Mouse (Mus musculus) lung, postnatal 0 days (tissue): ENCODE data around the gene Hist1h2bk. TPM values are rescaled to one million over a fixed set of nuclear protein-coding genes. Genes with fewer than 3 reads are reported as not detected.

Experiments used
- ATAC-seq: fragments of 200-750 bp; cut with Nextera tagmentation; 2 replicates; pipeline ENCODE4 v1.8.0; 2017; ENCODE audit warnings: moderate library complexity
- DNase-seq: peaks from one replicate; pipeline ENCODE4 v3.0.0-alpha.2; 2016; ENCODE audit warnings: low spot score
- H3K27ac ChIP-seq: fragments of 300-500 bp; sonication (generic); 2 replicates; pipeline ENCODE4 v1.5.1; 2014; ENCODE audit warnings: antibody characterized with exemption, mild to moderate bottlenecking, low read length, mixed read lengths
- H3K27me3 ChIP-seq: fragments of 300-500 bp; sonication (generic); replicated peaks from 2 replicates; pipeline ENCODE4 v1.6.1; 2014; ENCODE audit warnings: low read length, mixed read lengths; ENCODE audit not compliant: insufficient read depth
- H3K36me3 ChIP-seq: fragments of 300-500 bp; sonication (generic); 2 replicates; pipeline ENCODE4 v1.6.1; 2014; ENCODE audit warnings: low read length, mixed read lengths; ENCODE audit not compliant: insufficient read depth
- H3K4me1 ChIP-seq: fragments of 300-500 bp; sonication (generic); 2 replicates; pipeline ENCODE4 v1.6.1; 2014; ENCODE audit warnings: antibody characterized with exemption, low read depth, low read length, mixed read lengths; ENCODE audit not compliant: insufficient read depth
- H3K4me2 ChIP-seq: fragments of 300-500 bp; sonication (generic); replicated peaks from 2 replicates; pipeline ENCODE4 v1.6.1; 2014; ENCODE audit warnings: low read depth, mild to moderate bottlenecking, low read length, moderate library complexity, mixed read lengths
- H3K4me3 ChIP-seq: fragments of 300-500 bp; sonication (generic); 2 replicates; pipeline ENCODE4 v1.5.1; 2014; ENCODE audit warnings: low read depth, low read length
- H3K9ac ChIP-seq: fragments of 300-500 bp; sonication (generic); replicated peaks from 2 replicates; pipeline ENCODE4 v1.6.1; 2014; ENCODE audit warnings: low read depth, mild to moderate bottlenecking
- H3K9me3 ChIP-seq: fragments of 300-500 bp; sonication (generic); 2 replicates; pipeline ENCODE4 v1.6.1; 2016; ENCODE audit warnings: low read length, mixed read lengths
- CTCF ChIP-seq: IDR thresholded peaks from 2 replicates; pipeline ENCODE4 v1.5.1; 2016; ENCODE audit warnings: antibody characterized with exemption, mild to moderate bottlenecking
- EP300 ChIP-seq: IDR thresholded peaks from 2 replicates; pipeline ENCODE4 v1.6.1; 2016; ENCODE audit warnings: antibody characterized with exemption, mild to moderate bottlenecking, control low read depth
- WGBS: fragments of 180-500 bp; shearing (Covaris S2); extraction: QIAGEN DNeasy Blood & Tissue Kit; methylation state at CpG from one replicate; pipeline ENCODE4 v1.1.7; 2014; 5-methylcytosine and 5-hydroxymethylcytosine counted together
- polyA plus RNA-seq: library from polyadenylated mRNA; unstranded; fragments of >200 nt; fragmentation: Nextera tagmentation; extraction: Ambion mirVana; gene quantifications from 2 replicates; pipeline ENCODE4 v1.2.1, GENCODE M21; 2015

Hist1h2bk gene
- polyA plus RNA-seq, 1 experiment from 2014 or later: 0.45 TPM

DNA sequence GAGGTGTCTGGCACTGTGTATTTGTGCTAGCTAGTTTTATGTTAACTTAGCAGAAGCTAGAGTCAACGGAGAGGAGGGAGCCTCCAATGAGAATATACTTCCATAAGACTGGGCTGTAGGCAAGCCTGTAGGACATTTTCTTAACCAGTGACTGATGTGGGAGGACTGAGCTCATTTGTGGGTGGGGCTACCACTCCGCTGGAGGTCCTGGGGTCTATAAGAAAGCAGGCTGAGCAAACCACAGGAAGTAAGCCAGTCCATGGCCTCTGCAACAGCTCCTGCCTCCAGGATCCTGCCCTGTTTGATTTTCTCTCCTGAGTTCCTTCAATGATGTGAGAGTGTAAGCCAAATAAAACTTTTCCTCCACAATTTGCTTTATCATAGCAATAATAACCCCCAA is 9.6 kb downstream of the Hist1h2bk start:
- H3K36me3 ChIP-seq: no peaks in the 10 kb centered on the region
- TF ChIP-seq EP300 (no peak), CTCF (no peak)
- H3K9ac ChIP-seq: no peak overlapping the region
- H3K27me3 ChIP-seq: no peaks in the 10 kb centered on the region
- WGBS: 53% methylated on average over 2 of the region's 2 CpGs
- H3K4me3 ChIP-seq: no peak overlapping the region
- H3K4me2 ChIP-seq: no peak overlapping the region
- no peak for ATAC-seq
- no peak for DNase-seq
- H3K4me1 ChIP-seq: peaks cover 7% of the 10 kb centered on the region; the same call in 1 of the 2 replicates
- no peak overlapping the region for H3K27ac ChIP-seq
- no peaks in the 10 kb centered on the region for H3K9me3 ChIP-seq

GRCm38 (mm10) chr13:22049041-22049440 is 13.4 kb downstream of the Hist1h2bk start:
- Histone ChIP-seq H3K9me3 (no peaks in the 10 kb centered on the region), H3K4me1 (0 out of 2 replicates have a peak, but pooled peaks cover 2% of the 10 kb centered on the region), H3K27me3 (no peaks in the 10 kb centered on the region), H3K36me3 (no peaks in the 10 kb centered on the region), H3K4me3 (no peak overlapping the region), H3K9ac (no peak overlapping the region), H3K27ac (no peak overlapping the region), H3K4me2 (no peak overlapping the region)
- DNase-seq (no peak), ATAC-seq (no peak)
- 83% methylated on average over 2 of the region's 2 CpGs for WGBS
- no peak for TF ChIP-seq CTCF
- TF ChIP-seq EP300: no peak

GRCm38 (mm10) chr13:22049737-22050440 is 14.2 kb downstream of the Hist1h2bk start:
- 0 out of 2 replicates have a peak overlapping the region, but pooled peaks have one; percentile 65 for H3K27ac ChIP-seq
- no peaks in the 10 kb centered on the region for H3K36me3 ChIP-seq
- H3K4me2 ChIP-seq: peak overlapping the region; percentile 71
- no peak for TF ChIP-seq EP300
- TF ChIP-seq CTCF: no peak
- ATAC-seq (no peak), DNase-seq (no peak)
- H3K27me3 ChIP-seq: no peaks in the 10 kb centered on the region
- H3K9ac ChIP-seq: no peak overlapping the region
- peak overlapping the region; percentile 42 for H3K4me3 ChIP-seq
- 1% methylated on average over 14 of the region's 14 CpGs for WGBS
- H3K4me1 ChIP-seq: 0 out of 2 replicates have a peak, but pooled peaks cover 2% of the 10 kb centered on the region
- no peaks in the 10 kb centered on the region for H3K9me3 ChIP-seq

DNA sequence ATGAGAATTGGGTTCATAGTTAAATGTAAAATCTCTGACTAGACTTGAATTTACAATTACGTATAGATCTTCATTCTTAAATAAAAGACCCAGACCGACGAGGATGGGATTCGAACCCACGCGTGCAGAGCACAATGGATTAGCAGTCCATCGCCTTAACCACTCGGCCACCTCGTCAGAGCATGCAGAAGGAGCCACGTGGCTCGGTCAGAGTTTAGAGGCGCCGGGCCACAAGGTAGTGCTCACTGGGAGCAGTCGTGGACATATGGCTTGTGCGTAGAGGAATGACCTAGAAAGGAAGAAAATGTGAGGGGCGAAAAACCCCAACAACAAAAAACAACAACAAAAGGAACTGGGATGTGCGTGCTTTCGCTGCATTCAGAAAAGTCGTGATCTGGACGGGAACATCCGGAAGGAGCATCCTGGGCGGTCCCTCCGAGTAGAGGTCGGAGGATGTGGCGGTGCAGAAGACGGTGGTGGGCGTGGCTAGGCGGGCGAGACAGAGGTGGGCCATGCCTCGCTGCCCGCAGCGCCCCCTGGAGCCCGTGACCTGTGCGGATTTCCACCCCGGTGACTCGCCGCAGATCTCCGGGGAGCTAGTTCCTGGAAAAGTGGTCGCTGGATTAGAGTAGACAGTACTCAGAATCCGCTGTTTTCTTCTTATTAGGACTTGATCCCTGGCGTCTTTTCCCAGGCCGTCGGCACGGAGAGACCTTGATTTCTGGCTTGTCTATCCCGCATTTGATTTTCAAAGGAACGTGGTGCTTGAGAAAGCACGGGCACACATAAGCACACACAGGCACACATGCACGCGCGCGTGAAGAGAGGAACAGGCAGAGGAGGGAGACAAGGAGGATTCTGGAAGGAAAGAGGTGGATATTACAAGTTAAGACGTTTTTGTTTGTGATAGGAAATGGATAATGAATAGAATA is 15.2 kb downstream of the Hist1h2bk start:
- peak overlapping the region; percentile 42 for H3K4me3 ChIP-seq
- peak; percentile 97 for DNase-seq
- H3K4me1 ChIP-seq: 0 out of 2 replicates have a peak, but pooled peaks cover 2% of the 10 kb centered on the region

GRCm38 (mm10) chr13:22051523-22051859 is 15.8 kb downstream of the Hist1h2bk start:
- 0 out of 2 replicates have a peak, but pooled peaks cover 2% of the 10 kb centered on the region for H3K4me1 ChIP-seq
- no peak for ATAC-seq
- peak overlapping the region; percentile 71 for H3K4me2 ChIP-seq
- H3K9ac ChIP-seq: no peak overlapping the region; the same call in 1 of the 2 replicates
- peak overlapping the region; percentile 42 for H3K4me3 ChIP-seq
- no peaks in the 10 kb centered on the region for H3K9me3 ChIP-seq
- WGBS: 12% methylated on average over 5 of the region's 5 CpGs
- H3K27me3 ChIP-seq: no peaks in the 10 kb centered on the region
- DNase-seq: no peak
- H3K36me3 ChIP-seq: no peaks in the 10 kb centered on the region
- TF ChIP-seq CTCF: no peak
- no peak for TF ChIP-seq EP300
- peak overlapping the region; percentile 57; the same call in 1 of the 2 replicates for H3K27ac ChIP-seq

More for the DNA sequence above, 15.2 kb downstream of the Hist1h2bk start:
- Histone ChIP-seq H3K27ac (peak overlapping the region; percentile 65), H3K36me3 (no peaks in the 10 kb centered on the region), H3K4me2 (peak overlapping the region; percentile 71), H3K9me3 (no peaks in the 10 kb centered on the region), H3K9ac (peak overlapping the region; percentile 32; the same call in 1 of the 2 replicates), H3K27me3 (no peaks in the 10 kb centered on the region)
- ATAC-seq: peak; percentile 97
- WGBS: under 1% methylated on average over 50 of the region's 52 CpGs
- TF ChIP-seq CTCF (peak; percentile 89), EP300 (no peak)

DNA sequence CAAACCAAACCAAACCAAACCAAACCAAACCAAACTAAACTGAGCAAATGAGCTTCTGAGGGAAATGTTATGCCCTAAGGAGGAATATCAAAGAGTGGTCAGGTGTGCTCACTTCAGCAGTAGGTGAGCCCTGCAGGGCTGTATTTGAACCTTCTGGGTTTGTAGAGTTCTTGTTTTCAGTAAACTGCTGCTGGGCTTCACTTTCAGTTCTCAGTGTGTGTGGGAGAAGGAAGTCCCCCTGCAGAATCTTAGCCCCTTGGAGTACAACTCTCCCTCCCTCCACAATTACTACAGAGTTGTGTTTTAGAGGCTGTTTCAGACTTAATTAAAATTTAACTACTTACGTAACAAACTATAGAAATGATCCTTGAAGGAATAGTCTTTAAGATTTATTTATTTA is 18.1 kb downstream of the Hist1h2bk start:
- H3K27me3 ChIP-seq: no peaks in the 10 kb centered on the region
- no peak overlapping the region for H3K9ac ChIP-seq
- H3K4me2 ChIP-seq: no peak overlapping the region
- TF ChIP-seq CTCF (no peak), EP300 (no peak)
- 0 out of 2 replicates have a peak, but pooled peaks cover 2% of the 10 kb centered on the region for H3K4me1 ChIP-seq
- ATAC-seq (no peak), DNase-seq (no peak)
- H3K36me3 ChIP-seq: no peaks in the 10 kb centered on the region
- no peak overlapping the region for H3K4me3 ChIP-seq
- whole genome bisulfite sequencing: 89% methylated on average over 1 of the region's 1 CpGs
- H3K27ac ChIP-seq: no peak overlapping the region
- no peaks in the 10 kb centered on the region for H3K9me3 ChIP-seq
